Mouse (Mus musculus) inflammation-experienced regulatory T-cells, adult 16 weeks (primary cell): ENCODE results near the gene Jade1. TPM values are rescaled to one million over a fixed set of nuclear protein-coding genes. Genes with fewer than 3 reads are reported as not detected.

Experiments
- polyA plus RNA-seq: library from polyadenylated mRNA; unstranded; fragments of 100-300 nt; shearing (Covaris generic); gene quantifications from one replicate; pipeline ENCODE4 v1.2.1, GENCODE M21; 2017

Jade1 gene
- polyA plus RNA-seq = 10.1 TPM

GRCm38 (mm10) chr3:41555491-41556381 lies at the start of gene Jade1:
Gene Jade1, plus strand, starts transcription at chr3:41555731.

Other genes with a start within 250 kb of the Jade1 start
- gene Sclt1, start 186.8 kb downstream of the Jade1 start, polyA plus RNA-seq = 1.7 TPM
- 16.5 TPM for gene D3Ertd751e, start 186.9 kb downstream of the Jade1 start, polyA plus RNA-seq